Mouse (Mus musculus): ENCODE measurements at regions not wholly inside any gene's neighbourhood (a gene's known extent, or its start where the extent isn't known, plus 50 kb on each side); places are given as distances from the start of the nearest gene placed in this dataset.

GRCm38 (mm10) chr11:71855058-71855457 is 105.3 kb downstream of the Wscd1 start:
- Histone ChIP-seq H3K27me3 (ENCODE audit: control insufficient read depth, insufficient read depth, low read length) (no peaks in the 10 kb centered on the region), H3K9me3 (ENCODE audit: control insufficient read depth, low read length) (no peaks in the 10 kb centered on the region), H3K4me1 (replicated peaks; ENCODE audit: control insufficient read depth, insufficient read depth) (no peaks in the 10 kb centered on the region), H3K36me3 (ENCODE audit: control insufficient read depth, insufficient read depth, low read length) (no peaks in the 10 kb centered on the region), H3K9ac (ENCODE audit: low read length) (no peak overlapping the region), H3K4me2 (replicated peaks; ENCODE audit: low read depth) (no peak overlapping the region), H3K27ac (replicated peaks) (no peak overlapping the region), H3K4me3 (ENCODE audit: low read depth, low read length) (no peak overlapping the region)
- TF ChIP-seq CTCF (IDR thresholded peaks at IDR 0.05; ENCODE audit: low read depth) (no peak), EP300 (optimal IDR thresholded peaks at IDR 0.05) (no peak)
- no peak for DNase-seq (ENCODE audit: low spot score)
- no peak for ATAC-seq (ENCODE audit: low FRiP score, low TSS enrichment)
- WGBS, result 72% methylated on average over 3 of the region's 3 CpGs

GRCm38 (mm10) chr11:71847684-71848367 is 98.1 kb downstream of the Wscd1 start:
- no peaks in the 10 kb centered on the region for H3K27me3 ChIP-seq (ENCODE audit: control insufficient read depth, insufficient read depth, low read length)
- H3K27ac ChIP-seq (replicated peaks), result no peak overlapping the region
- no peaks in the 10 kb centered on the region for H3K4me1 ChIP-seq (replicated peaks; ENCODE audit: control insufficient read depth, insufficient read depth)
- H3K9me3 ChIP-seq (ENCODE audit: control insufficient read depth, low read length), result no peaks in the 10 kb centered on the region
- DNase-seq (ENCODE audit: low spot score) (no peak), ATAC-seq (ENCODE audit: low FRiP score, low TSS enrichment) (no peak)
- TF ChIP-seq CTCF (IDR thresholded peaks at IDR 0.05; ENCODE audit: low read depth) (peak; percentile 73), EP300 (optimal IDR thresholded peaks at IDR 0.05) (no peak)
- H3K9ac ChIP-seq (ENCODE audit: low read length), result no peak overlapping the region
- H3K36me3 ChIP-seq (ENCODE audit: control insufficient read depth, insufficient read depth, low read length), result no peaks in the 10 kb centered on the region
- no peak overlapping the region for H3K4me3 ChIP-seq (ENCODE audit: low read depth, low read length)
- H3K4me2 ChIP-seq (replicated peaks; ENCODE audit: low read depth), result no peak overlapping the region
- WGBS, result 46% methylated on average over 9 of the region's 9 CpGs

- WGBS, result 49% methylated on average over 3 of the region's 3 CpGs
- H3K36me3 ChIP-seq (ENCODE audit: control insufficient read depth, insufficient read depth, low read length), result no peaks in the 10 kb centered on the region
- H3K9me3 ChIP-seq (ENCODE audit: control insufficient read depth, low read length), result no peaks in the 10 kb centered on the region
- no peaks in the 10 kb centered on the region for H3K4me1 ChIP-seq (replicated peaks; ENCODE audit: control insufficient read depth, insufficient read depth)
- H3K9ac ChIP-seq (ENCODE audit: low read length), result no peak overlapping the region
- no peaks in the 10 kb centered on the region for H3K27me3 ChIP-seq (ENCODE audit: control insufficient read depth, insufficient read depth, low read length)
- ATAC-seq (ENCODE audit: low FRiP score, low TSS enrichment) (no peak), DNase-seq (ENCODE audit: low spot score) (no peak)
- no peak overlapping the region for H3K4me2 ChIP-seq (replicated peaks; ENCODE audit: low read depth)
- H3K4me3 ChIP-seq (ENCODE audit: low read depth, low read length), result no peak overlapping the region
- no peak for TF ChIP-seq EP300 (optimal IDR thresholded peaks at IDR 0.05)
- TF ChIP-seq CTCF (IDR thresholded peaks at IDR 0.05; ENCODE audit: low read depth), result no peak
- no peak overlapping the region for H3K27ac ChIP-seq (replicated peaks)
Measured at GRCm38 (mm10) chr11:71846496-71846895, 96.8 kb downstream of the Wscd1 start.

- Histone ChIP-seq H3K9me3 (ENCODE audit: control insufficient read depth, low read length) (no peaks in the 10 kb centered on the region), H3K27me3 (ENCODE audit: control insufficient read depth, insufficient read depth, low read length) (no peaks in the 10 kb centered on the region), H3K36me3 (ENCODE audit: control insufficient read depth, insufficient read depth, low read length) (no peaks in the 10 kb centered on the region), H3K4me1 (replicated peaks; ENCODE audit: control insufficient read depth, insufficient read depth) (no peaks in the 10 kb centered on the region), H3K4me3 (ENCODE audit: low read depth, low read length) (no peak overlapping the region), H3K27ac (replicated peaks) (no peak overlapping the region), H3K9ac (ENCODE audit: low read length) (no peak overlapping the region), H3K4me2 (replicated peaks; ENCODE audit: low read depth) (no peak overlapping the region)
- DNase-seq (ENCODE audit: low spot score) (no peak), ATAC-seq (ENCODE audit: low FRiP score, low TSS enrichment) (no peak)
- TF ChIP-seq EP300 (optimal IDR thresholded peaks at IDR 0.05) (no peak), CTCF (IDR thresholded peaks at IDR 0.05; ENCODE audit: low read depth) (no peak)
- 72% methylated on average over 8 of the region's 8 CpGs for WGBS
Measured at GRCm38 (mm10) chr11:71840635-71841443, 91.1 kb downstream of the Wscd1 start.

All from stomach, postnatal 0 days (tissue).